9 mouse cellular contexts compared by ENCODE assay signal in the genomic region with DNA sequence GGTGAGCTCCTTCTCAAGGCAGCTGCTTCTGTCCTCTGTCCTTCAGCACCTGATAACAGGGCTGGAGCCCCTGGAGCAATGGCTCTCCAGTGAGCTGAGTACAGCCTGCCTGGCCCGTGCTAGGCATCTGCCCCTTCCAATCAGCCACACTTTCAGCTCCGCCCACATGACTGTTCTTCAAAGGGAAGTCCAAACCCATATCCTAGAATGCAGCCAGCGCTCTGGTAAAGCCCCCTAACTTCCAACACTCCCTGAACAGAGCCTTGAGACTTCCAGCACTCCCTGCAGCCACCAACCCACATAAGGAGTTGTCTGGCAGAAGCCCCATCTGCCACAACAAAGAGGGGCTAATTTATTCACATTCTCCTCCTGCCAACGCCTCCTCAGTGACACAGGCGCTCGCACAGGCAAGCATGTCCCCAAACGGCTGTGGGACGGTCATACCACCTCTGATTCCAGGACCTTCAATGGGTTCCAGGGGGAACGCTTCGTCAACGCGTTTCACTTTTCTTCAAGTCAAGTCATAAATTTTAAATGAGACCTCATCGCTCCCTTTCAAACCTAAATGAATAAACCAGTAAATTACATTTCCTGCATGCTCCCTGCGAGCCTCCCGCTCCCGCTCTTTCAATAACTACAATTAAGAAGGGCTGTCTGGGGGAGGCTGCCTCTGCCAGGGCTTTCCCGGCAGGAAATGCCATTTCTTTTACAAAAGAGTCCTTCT. TPM values are rescaled to one million over a fixed set of nuclear protein-coding genes. Genes with fewer than 3 reads are reported as not detected.
DNase-seq lines count a peak whose midpoint lies in the region; ATAC-seq and TF ChIP-seq lines count a peak whose summit lies in the region.
"Had no signal": no experiment of that assay in that cellular context is flagged by ENCODE, and none has a peak within 500 bp of the region (broad histone marks: within the 10 kb centered on the region; RNA-seq: fewer than 3 reads in every experiment).

No protein-coding gene starts in this region.

- H3K4me1 ChIP-seq in heart, embryonic 12.5 days (replicated peaks): peaks cover 59% of the 10 kb centered on the region
- peaks cover 16% of the 10 kb centered on the region for H3K4me1 ChIP-seq in megakaryocyte, embryonic 14.5 days
- peaks cover 14% of the 10 kb centered on the region for H3K4me1 ChIP-seq in stomach, embryonic 16.5 days (ENCODE audit: control insufficient read depth, insufficient read depth, low read length)
- peaks cover 8% of the 10 kb centered on the region; the same call in 1 of the 2 replicates for H3K4me1 ChIP-seq in thymus, adult 2 months (replicated peaks; ENCODE audit: control insufficient read depth, insufficient read depth, low read length)

- H3K4me3 ChIP-seq in gastrocnemius, adult 2 months: peak overlapping the region; percentile 61
- H3K4me3 ChIP-seq in heart, embryonic 12.5 days: peak overlapping the region; percentile 17; the same call in 1 of the 2 replicates
- H3K4me3 ChIP-seq in megakaryocyte, embryonic 14.5 days (replicated peaks): peak overlapping the region; percentile 86
- H3K4me3 ChIP-seq in stomach, embryonic 16.5 days (replicated peaks; ENCODE audit: low read length): peak overlapping the region; percentile 33
- no peak overlapping the region; the same call in 1 of the 2 replicates for H3K4me3 ChIP-seq in thymus, adult 2 months (ENCODE audit: control insufficient read depth, insufficient read depth, low read length)

- no peaks in the 10 kb centered on the region for H3K9me3 ChIP-seq in heart, embryonic 12.5 days (replicated peaks)
- peaks cover 5% of the 10 kb centered on the region for H3K9me3 ChIP-seq in megakaryocyte, embryonic 14.5 days
- no peaks in the 10 kb centered on the region for H3K9me3 ChIP-seq in stomach, embryonic 16.5 days (replicated peaks; ENCODE audit: control insufficient read depth, low read length)

- H3K4me2 ChIP-seq in heart, embryonic 12.5 days: peak overlapping the region; percentile 60
- H3K4me2 ChIP-seq in stomach, embryonic 16.5 days (ENCODE audit: low read depth, low read length): peak overlapping the region; percentile 68

- H3K27ac ChIP-seq in gastrocnemius, adult 2 months: no peak overlapping the region; the same call in 1 of the 2 replicates
- H3K27ac ChIP-seq in heart, embryonic 12.5 days (ENCODE audit: poor library complexity, severe bottlenecking): peak overlapping the region; percentile 90
- H3K27ac ChIP-seq in stomach, embryonic 16.5 days (ENCODE audit: low read length): peak overlapping the region; percentile 38; the same call in 1 of the 2 replicates
- no peak overlapping the region for H3K27ac ChIP-seq in thymus, adult 2 months (ENCODE audit: control insufficient read depth, insufficient read depth, low read length)

- H3K36me3 ChIP-seq in heart, embryonic 12.5 days: 0 out of 2 replicates have a peak, but pooled peaks cover 3% of the 10 kb centered on the region
- H3K36me3 ChIP-seq in megakaryocyte, embryonic 14.5 days (replicated peaks; ENCODE audit: low read length): no peaks in the 10 kb centered on the region
- H3K36me3 ChIP-seq in stomach, embryonic 16.5 days (ENCODE audit: control insufficient read depth, insufficient read depth, low read length): no peaks in the 10 kb centered on the region
- H3K36me3 ChIP-seq in thymus, adult 2 months (ENCODE audit: control insufficient read depth, insufficient read depth, low read length): no peaks in the 10 kb centered on the region

- peak; percentile 86 for ATAC-seq in heart, embryonic 12.5 days (ENCODE audit: insufficient number of reproducible peaks, low FRiP score)
- peak; percentile 59; the same call in 1 of the 2 replicates for ATAC-seq in stomach, embryonic 16.5 days (ENCODE audit: insufficient read depth, low FRiP score)

- no peak for TF ChIP-seq POLR2A in thymus, adult 2 months (IDR thresholded peaks at IDR 0.05; ENCODE audit: control insufficient read depth, extremely low read depth, insufficient read depth, low read length, poor library complexity)

- intact Hi-C loops in gastrocnemius, adult 2 months (cut with DNase I): no loop called here
- intact Hi-C loops in left cerebral cortex, postnatal 14 days (cut with DNase I): loop anchor here (5.0 kb wide), 1 partner anchor 38 kb away; no protein-coding TSS in a partner anchor

- TF ChIP-seq CTCF in gastrocnemius, adult 2 months (IDR thresholded peaks at IDR 0.05): no peak
- no peak for TF ChIP-seq CTCF in thymus, adult 2 months (IDR thresholded peaks at IDR 0.05; ENCODE audit: borderline replicate concordance, control insufficient read depth, extremely low read depth, insufficient read depth, low read length, poor library complexity)

- H3K27me3 ChIP-seq in heart, embryonic 12.5 days (replicated peaks): peaks cover 22% of the 10 kb centered on the region
- peaks cover 66% of the 10 kb centered on the region for H3K27me3 ChIP-seq in megakaryocyte, embryonic 14.5 days (replicated peaks)
- peaks cover 11% of the 10 kb centered on the region for H3K27me3 ChIP-seq in stomach, embryonic 16.5 days (ENCODE audit: control insufficient read depth, insufficient read depth, low read length)
- H3K27me3 ChIP-seq in thymus, adult 2 months (ENCODE audit: control insufficient read depth, insufficient read depth, low read length): peaks cover 2% of the 10 kb centered on the region; the same call in 1 of the 2 replicates

- 1% methylated on average over 17 of the region's 17 CpGs for WGBS in heart, embryonic 12.5 days
- WGBS in stomach, embryonic 16.5 days: 5% methylated on average over 17 of the region's 17 CpGs
- WGBS in thymus, adult 2 months: 3% methylated on average over 17 of the region's 17 CpGs

- H3K9ac ChIP-seq in heart, embryonic 12.5 days: no peak overlapping the region; the same call in 1 of the 2 replicates
- peak overlapping the region; percentile 54 for H3K9ac ChIP-seq in stomach, embryonic 16.5 days (ENCODE audit: low read length)

- no peak for DNase-seq in gastrocnemius, adult 2 months
- no peak for DNase-seq in gastrocnemius, postnatal 25 days
- DNase-seq in embryo, embryonic 11 days: peak; percentile 82
- peak; percentile 45 to 54 for DNase-seq in left cerebral cortex, postnatal 14 days (ENCODE audit: low spot score in 2 of 2)
- no peak for DNase-seq in thymus, adult 2 months

RNA-seq across cellular contexts. Expression of a gene that starts 7.4 kb away (rescaled TPM):
- not detected for total RNA-seq in gastrocnemius, adult 2 months (2021)
- not detected for total RNA-seq in gastrocnemius, postnatal 25 days (2021)
- 6.1 and 7.0 TPM in 2 replicates for polyA plus RNA-seq in heart, embryonic 12.5 days (2016; fragmentation: Nextera tagmentation; extraction: Ambion mirVana)
- 1 to 10 TPM in 1 of 2 experiments, under 1 TPM in 1; 0.92 to 3.3 TPM for total RNA-seq in left cerebral cortex, postnatal 14 days (2021)
- polyA plus RNA-seq in megakaryocyte, embryonic 14.5 days (2012; ENCODE audit: insufficient read depth, low replicate concordance): not detected in 2 replicates
- polyA plus RNA-seq in stomach, embryonic 16.5 days (2015; fragmentation: Nextera tagmentation; extraction: Ambion mirVana): 0.40 and 0.46 TPM in 2 replicates
- polyA plus RNA-seq in thymus, adult 2 months (2012; rRNA removed): 0.15 and 0.27 TPM in 2 replicates
- polyA plus RNA-seq: C2C12 had no signal

RNA-seq across cellular contexts. Expression of a gene that starts 20.5 kb away (rescaled TPM):
- total RNA-seq in gastrocnemius, adult 2 months (2021): under 1 TPM; 0.23 to 0.95 TPM
- total RNA-seq in gastrocnemius, postnatal 25 days (2021): under 1 TPM; 0.51 to 0.77 TPM
- polyA plus RNA-seq in heart, embryonic 12.5 days (2016; fragmentation: Nextera tagmentation; extraction: Ambion mirVana): 104 and 107 TPM in 2 replicates
- 10 to 100 TPM in 1 of 2 experiments, 1 to 10 TPM in 1; 9.6 to 10.5 TPM for total RNA-seq in left cerebral cortex, postnatal 14 days (2021)
- polyA plus RNA-seq in megakaryocyte, embryonic 14.5 days (2012; ENCODE audit: insufficient read depth, low replicate concordance): 2.6 TPM in 1 of 2 replicates, not detected in the other
- 77.6 and 95.3 TPM in 2 replicates for polyA plus RNA-seq in stomach, embryonic 16.5 days (2015; fragmentation: Nextera tagmentation; extraction: Ambion mirVana)
- 9.6 and 11.1 TPM in 2 replicates for polyA plus RNA-seq in thymus, adult 2 months (2012; rRNA removed)
- polyA plus RNA-seq: C2C12 had no signal

RNA-seq across cellular contexts. Expression of a gene that starts 29.1 kb away (rescaled TPM):
- total RNA-seq in gastrocnemius, adult 2 months (2021): not detected
- not detected for total RNA-seq in gastrocnemius, postnatal 25 days (2021)
- 0.15 TPM in 2 replicates for polyA plus RNA-seq in heart, embryonic 12.5 days (2016; fragmentation: Nextera tagmentation; extraction: Ambion mirVana)
- not detected for total RNA-seq in left cerebral cortex, postnatal 14 days (2021)
- not detected in 2 replicates for polyA plus RNA-seq in megakaryocyte, embryonic 14.5 days (2012; ENCODE audit: insufficient read depth, low replicate concordance)
- 0.99 and 1.3 TPM in 2 replicates for polyA plus RNA-seq in stomach, embryonic 16.5 days (2015; fragmentation: Nextera tagmentation; extraction: Ambion mirVana)
- polyA plus RNA-seq in thymus, adult 2 months (2012; rRNA removed): 1.3 and 1.7 TPM in 2 replicates
- polyA plus RNA-seq: C2C12 had no signal

Comparison
In these comparisons a context has a peak if more than half of its experiments do, and no peak if none do; other contexts are left out.
1. DNase-seq: peak in embryo, embryonic 11 days (single experiment) and left cerebral cortex, postnatal 14 days (2 of 2); none in gastrocnemius, adult 2 months (single experiment), gastrocnemius, postnatal 25 days (single experiment) and thymus, adult 2 months (single experiment).
2. H3K27ac ChIP-seq: peak in heart, embryonic 12.5 days (single experiment) and stomach, embryonic 16.5 days (single experiment); none in gastrocnemius, adult 2 months (single experiment) and thymus, adult 2 months (single experiment).